Mouse (Mus musculus) liver, adult 2 months (tissue): ENCODE measurements around the gene Gm21970.

Source experiments
- CTCF ChIP-seq: fragments of 200-500 bp; IDR thresholded peaks from 2 replicates; pipeline ENCODE4 v1.5.1; 2011; ENCODE audit warnings: low read depth, low read length, control low read depth
- POLR2A ChIP-seq: fragments of 200-500 bp; IDR thresholded peaks from 2 replicates; pipeline ENCODE4 v1.6.1; 2011; ENCODE audit warnings: low read length, control low read depth; ENCODE audit not compliant: insufficient read depth; ENCODE audit errors: extremely low read depth

DNA sequence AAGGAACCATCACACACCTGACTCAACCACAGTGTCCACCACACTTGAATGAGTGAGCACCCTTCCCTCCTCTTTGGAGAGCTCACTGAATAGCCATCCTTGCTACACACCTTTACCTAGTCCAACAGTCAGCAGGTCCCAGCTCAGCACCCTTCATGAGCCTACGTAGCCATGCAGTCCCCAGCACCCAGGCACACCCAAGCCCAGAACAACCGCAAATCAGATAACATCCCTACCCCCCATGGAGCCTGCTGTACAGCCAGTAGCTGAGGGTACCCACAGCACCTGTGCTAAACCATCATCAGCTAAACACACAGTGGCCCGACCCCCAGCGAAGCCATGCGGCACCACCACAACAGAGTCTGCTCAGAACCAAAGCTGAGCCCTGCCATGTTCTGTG, 56.6 kb downstream of the Gm21970 start:
- TF ChIP-seq CTCF (no peak), POLR2A (no peak)
